Mouse (Mus musculus): Measurements from ENCODE around the gene Atp13a5. TPM values are rescaled to one million over a fixed set of nuclear protein-coding genes. Genes with fewer than 3 reads are reported as not detected.

The Atp13a5 gene
- not detected in 2 replicates for polyA plus RNA-seq (2012; rRNA removed)

GRCm38 (mm10) chr16:29378458-29378857 is at the start of gene Atp13a5:
TSS of gene Atp13a5 (minus strand) at chr16:29378732.

GRCm38 (mm10) chr16:29209605-29210411 is 168.7 kb downstream of the Atp13a5 start, which contains the start of gene Hrasls:
TSS of gene Hrasls (plus strand) at chr16:29209695.

Other genes starting within 250 kb of the Atp13a5 start
- gene Hrasls, start 169.0 kb downstream of the Atp13a5 start, polyA plus RNA-seq (2012; rRNA removed): 0.09 and 0.12 TPM in 2 replicates
- gene Atp13a4, start 166.1 kb upstream of the Atp13a5 start, polyA plus RNA-seq (2012; rRNA removed): not detected in 2 replicates
- gene Opa1, start 200.6 kb upstream of the Atp13a5 start, polyA plus RNA-seq (2012; rRNA removed): 8.7 and 11.1 TPM in 2 replicates